Mouse (Mus musculus) embryonic stem cell, embryonic (primary cell): ENCODE data around the gene Cplx2.

ENCODE experiments used
- CTCF ChIA-PET, 4 experiments: fragments of 300-600 bp in 2 of 4; fragments of 350-600 bp in 2 of 4; sonication (Branson Sonifier 250); formaldehyde crosslinking; loops; one replicate each; lab custom pipeline; 2022; ENCODE audit warnings: inconsistent platforms in 2 of 4; lab: Charles Lee
- POLR2A ChIA-PET, 4 experiments: fragments of 300-600 bp in 2 of 4; fragments of 350-600 bp in 2 of 4; sonication (Branson Sonifier 250); formaldehyde crosslinking; loops; one replicate each; lab custom pipeline; 2022; ENCODE audit warnings: antibody characterized with exemption in 4 of 4, inconsistent platforms in 1 of 4; lab: Charles Lee

Gene Cplx2

GRCm38 (mm10) chr13:54420226-54420625, 49.1 kb downstream of the Cplx2 start:
- POLR2A ChIA-PET: no interaction called here

GRCm38 (mm10) chr13:54425269-54425668, 54.1 kb downstream of the Cplx2 start:
- POLR2A ChIA-PET: no interaction called here
- CTCF ChIA-PET: interaction anchor here in 2 of 4 experiments (0.8 to 2.3 kb wide), 3 partner anchors 21 to 178 kb away, joined by 3 to 18 read pairs (median 3); no protein-coding TSS in a partner anchor

More at GRCm38 (mm10) chr13:54420226-54420625, 49.1 kb downstream of the Cplx2 start:
- CTCF ChIA-PET: interaction anchor here in 1 of 4 experiments (0.9 kb wide), 1 partner anchor 157 kb away, joined by 3 read pairs; no protein-coding TSS in a partner anchor

DNA sequence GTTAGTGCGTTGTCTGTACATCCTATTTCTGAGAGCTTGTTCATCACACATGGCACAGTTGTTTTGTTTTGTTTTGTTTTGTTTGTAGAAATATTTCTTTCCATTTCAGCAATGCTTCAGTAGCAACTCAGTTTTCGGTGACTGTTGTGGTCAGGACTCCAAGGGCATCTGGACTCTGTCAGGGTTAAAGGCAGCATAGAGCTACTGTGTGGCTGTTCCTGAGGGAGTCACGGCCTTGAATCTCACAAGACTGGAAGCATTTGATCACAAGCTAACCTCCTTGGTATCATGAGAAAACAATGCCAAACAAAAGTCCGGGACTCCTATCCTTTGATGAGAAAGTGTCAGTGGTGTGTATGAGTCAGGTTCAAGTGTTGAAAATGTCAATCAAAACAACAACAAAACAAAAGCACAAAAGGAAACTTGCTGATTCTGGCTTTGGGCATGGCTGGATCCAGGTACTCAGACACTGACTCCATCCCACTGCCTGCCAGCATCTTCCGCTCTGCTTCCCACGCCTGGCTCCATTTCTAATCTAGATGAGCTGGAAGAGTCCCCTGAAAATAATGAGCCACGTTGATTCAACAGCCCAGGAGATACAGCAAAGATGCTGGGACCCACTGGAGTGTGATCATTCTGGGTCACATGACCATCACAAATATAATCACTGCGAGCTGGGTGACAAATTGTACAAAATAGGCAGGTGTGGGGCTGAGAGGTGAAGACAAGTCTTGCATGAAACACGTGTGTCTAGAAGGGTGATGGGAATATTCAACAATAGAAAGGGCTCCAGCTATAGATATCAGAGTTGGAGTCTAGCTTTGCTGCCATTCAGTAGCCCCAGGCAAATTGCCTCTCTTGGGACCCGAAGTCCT, 55.9 kb downstream of the Cplx2 start:
- CTCF ChIA-PET: interaction anchor here in 2 of 4 experiments (0.5 to 1.8 kb wide), 6 partner anchors 8 to 537 kb away, joined by 3 to 11 read pairs (median 3); partner anchors contain the start of gene Cplx2 (in 1 of the 2)

DNA sequence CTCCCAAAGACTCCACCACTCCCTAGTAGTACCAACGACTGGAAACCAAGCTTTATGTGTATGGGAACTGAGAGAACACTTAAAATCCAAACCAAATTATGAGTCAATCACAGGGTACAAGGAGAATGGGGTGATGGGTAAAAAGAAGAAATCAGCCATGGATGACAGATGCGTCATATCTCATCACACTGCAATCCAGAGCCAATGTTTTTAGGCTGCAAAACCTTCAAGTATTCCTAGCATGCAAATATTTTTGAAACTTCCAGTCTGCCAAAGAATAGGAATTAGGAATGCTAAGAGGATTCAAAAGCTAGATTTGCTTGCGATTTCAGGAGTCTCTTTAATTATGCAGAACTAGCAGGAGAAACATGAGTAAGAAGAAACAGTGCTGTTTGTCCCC, 57.6 kb downstream of the Cplx2 start:
- POLR2A ChIA-PET: no interaction called here
- CTCF ChIA-PET: interaction anchor here in 2 of 4 experiments (1.0 to 1.1 kb wide), 2 partner anchors 181 to 315 kb away, joined by 3 to 7 read pairs; no protein-coding TSS in a partner anchor

More for the DNA sequence above, 55.9 kb downstream of the Cplx2 start:
- POLR2A ChIA-PET: interaction anchor here in 2 of 4 experiments (0.5 to 0.9 kb wide), 2 partner anchors 11 to 362 kb away, joined by 4 read pairs; partner anchors contain the start of gene Tspan17 (in 1 of the 2)

- ChIA-PET POLR2A (no interaction called here), CTCF (no interaction called here)
Observed at GRCm38 (mm10) chr13:54430051-54430450, 58.9 kb downstream of the Cplx2 start.

DNA sequence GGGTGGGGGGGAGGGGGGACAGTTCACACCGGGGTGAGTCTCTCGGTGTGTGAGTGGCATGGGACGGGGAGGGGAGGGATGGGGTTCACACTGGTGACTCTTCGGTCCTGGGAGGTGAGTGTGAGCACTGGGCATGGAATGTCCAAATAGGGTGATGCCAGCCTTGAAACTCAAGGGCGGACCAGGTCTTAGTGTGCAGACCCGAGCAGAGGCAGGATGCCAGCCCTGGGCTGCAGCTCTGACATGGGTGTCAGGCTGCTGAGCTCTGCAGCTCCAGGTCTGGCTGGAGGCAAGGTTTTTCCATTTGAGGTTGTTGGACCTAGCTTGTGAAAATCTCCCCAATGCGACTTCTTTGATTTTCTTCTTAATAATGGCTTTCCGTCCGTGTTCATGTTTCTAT, 60.0 kb downstream of the Cplx2 start:
- ChIA-PET POLR2A (interaction anchor here in 1 of 4 experiments (0.6 kb wide), 1 partner anchor 38 kb away, joined by 4 read pairs; no protein-coding TSS in a partner anchor), CTCF (no interaction called here)
